Mouse (Mus musculus): ENCODE measurements at regions not wholly inside any gene's neighbourhood (a gene's known extent, or its start where the extent isn't known, plus 50 kb on each side); places are given as distances from the start of the nearest gene placed in this dataset.

GRCm38 (mm10) chr10:45009676-45010075 lies 57.3 kb upstream of the Prep start:
- no peak for DNase-seq (ENCODE audit: extremely low read depth, insufficient read length, low spot score)

- no peak for DNase-seq (ENCODE audit: extremely low read depth, insufficient read length, low spot score)
Observed at GRCm38 (mm10) chr10:45009235-45009634, 57.8 kb upstream of the Prep start.

DNA sequence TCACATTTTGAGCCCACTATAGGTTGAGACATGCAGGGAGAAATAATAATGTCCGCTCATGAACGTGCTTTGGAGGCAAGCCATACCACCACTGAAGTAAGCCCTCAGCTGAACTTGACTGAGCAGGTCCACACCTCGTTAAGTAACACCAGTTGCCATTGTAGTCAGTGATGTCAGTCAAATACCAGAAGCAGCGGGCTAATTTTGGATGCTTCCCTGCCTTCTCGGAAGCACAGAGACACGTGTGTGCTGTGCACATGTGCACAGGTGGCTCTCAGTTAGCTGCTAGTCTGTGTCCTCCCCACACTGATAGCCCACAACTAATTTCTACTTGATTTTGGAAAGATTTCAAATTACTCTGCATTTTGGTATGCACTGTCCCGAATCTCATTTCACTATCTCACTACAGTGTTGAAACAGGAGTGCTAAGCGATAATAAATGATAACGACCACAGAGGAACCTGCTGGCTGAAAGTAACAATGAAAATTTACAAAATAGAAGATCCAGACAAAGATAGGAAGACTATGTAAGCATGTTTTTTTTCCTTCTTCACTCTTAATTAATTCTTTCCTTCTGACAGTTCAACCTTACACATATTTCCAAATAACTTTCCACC lies 62.9 kb upstream of the Prep start:
- DNase-seq (ENCODE audit: extremely low read depth, insufficient read length, low spot score), result no peak

GRCm38 (mm10) chr10:45003344-45003681 lies 63.7 kb upstream of the Prep start:
- DNase-seq (ENCODE audit: extremely low read depth, insufficient read length, low spot score), result peak; percentile 16

DNA sequence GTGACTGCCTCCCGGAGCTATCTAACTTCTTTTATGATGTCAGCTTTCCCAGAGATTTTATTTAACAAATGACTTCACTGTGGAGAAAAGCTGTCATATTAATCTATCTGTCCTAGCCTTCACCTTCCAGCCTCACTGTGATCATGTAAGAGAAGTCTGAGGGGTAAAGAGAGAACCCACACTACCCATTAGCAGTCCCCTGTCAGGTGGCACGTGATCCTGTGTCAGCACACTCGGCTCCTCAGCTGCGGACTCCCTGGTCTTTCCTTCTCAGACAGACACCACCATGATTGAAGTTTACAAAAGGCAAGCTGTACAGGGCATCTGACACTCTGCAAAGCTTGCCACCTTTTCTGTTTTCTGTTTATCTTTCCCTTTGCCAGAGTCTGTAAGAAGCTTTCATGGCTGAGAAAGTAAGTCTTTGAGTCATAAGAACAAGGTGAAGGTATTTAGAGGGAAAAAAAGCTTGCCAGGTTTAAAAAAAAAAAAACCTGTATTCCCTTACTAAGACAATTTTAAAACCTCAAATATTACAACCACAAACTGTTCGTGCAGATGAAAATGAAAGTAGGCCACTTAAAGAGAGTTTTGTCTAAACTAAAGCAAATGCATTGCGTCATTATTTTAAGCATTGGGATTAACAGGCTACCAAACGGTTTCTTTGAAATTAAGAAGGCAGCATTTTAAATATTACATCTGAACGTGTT lies 64.2 kb upstream of the Prep start:
- DNase-seq (ENCODE audit: extremely low read depth, insufficient read length, low spot score), result peak; percentile 11

- peak; percentile 14 for DNase-seq (ENCODE audit: extremely low read depth, insufficient read length, low spot score)
Observed at GRCm38 (mm10) chr10:45000873-45001859, 65.8 kb upstream of the Prep start.

DNA sequence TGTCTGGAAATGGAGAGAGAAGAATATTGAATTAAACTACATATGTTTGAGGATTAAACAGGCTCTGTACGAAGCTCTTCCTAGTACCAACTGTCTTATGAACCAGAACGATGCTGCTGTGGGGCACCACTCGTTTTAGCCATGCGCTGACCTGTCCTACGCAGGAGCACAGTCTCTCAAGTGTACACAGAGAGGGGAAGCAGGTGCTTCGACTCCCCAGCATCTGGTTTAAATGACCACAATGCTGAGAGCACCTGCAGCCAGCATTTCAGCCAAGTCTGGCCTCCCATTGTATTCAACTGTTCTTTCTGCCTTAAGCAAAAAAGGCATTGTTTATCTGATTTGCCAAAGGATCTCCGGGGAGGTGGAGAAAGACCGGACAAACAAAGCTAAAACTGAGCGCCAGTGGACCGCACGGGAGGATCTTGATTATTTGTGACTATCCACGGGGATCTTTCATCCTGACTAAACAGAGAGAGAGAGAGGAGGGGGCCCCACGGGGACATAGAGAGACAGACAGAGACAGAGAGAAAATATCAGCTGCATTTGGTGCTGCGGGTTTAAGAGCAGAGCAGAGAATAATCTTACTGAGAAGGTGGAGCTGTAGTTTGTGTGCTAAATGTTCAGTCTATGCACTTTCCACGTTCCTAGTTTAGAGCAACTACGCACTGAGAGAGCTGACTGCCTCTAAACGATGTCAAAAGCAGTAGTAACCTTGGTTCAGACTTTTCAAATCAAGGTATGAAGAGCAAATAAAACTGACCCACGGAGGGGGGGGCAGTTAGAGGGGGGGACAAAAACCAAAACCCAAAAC lies 66.8 kb upstream of the Prep start:
- no peak for DNase-seq (ENCODE audit: extremely low read depth, insufficient read length, low spot score)

GRCm38 (mm10) chr10:44997906-44998289 lies 69.1 kb upstream of the Prep start:
- DNase-seq (ENCODE audit: extremely low read depth, insufficient read length, low spot score), result no peak

GRCm38 (mm10) chr10:44997184-44997905 lies 69.7 kb upstream of the Prep start:
- DNase-seq (ENCODE audit: extremely low read depth, insufficient read length, low spot score), result no peak

GRCm38 (mm10) chr10:44995756-44996155 lies 71.2 kb upstream of the Prep start:
- DNase-seq (ENCODE audit: extremely low read depth, insufficient read length, low spot score), result no peak

- no peak for DNase-seq (ENCODE audit: extremely low read depth, insufficient read length, low spot score)
Observed at GRCm38 (mm10) chr10:44994385-44995281, 72.4 kb upstream of the Prep start.

DNA sequence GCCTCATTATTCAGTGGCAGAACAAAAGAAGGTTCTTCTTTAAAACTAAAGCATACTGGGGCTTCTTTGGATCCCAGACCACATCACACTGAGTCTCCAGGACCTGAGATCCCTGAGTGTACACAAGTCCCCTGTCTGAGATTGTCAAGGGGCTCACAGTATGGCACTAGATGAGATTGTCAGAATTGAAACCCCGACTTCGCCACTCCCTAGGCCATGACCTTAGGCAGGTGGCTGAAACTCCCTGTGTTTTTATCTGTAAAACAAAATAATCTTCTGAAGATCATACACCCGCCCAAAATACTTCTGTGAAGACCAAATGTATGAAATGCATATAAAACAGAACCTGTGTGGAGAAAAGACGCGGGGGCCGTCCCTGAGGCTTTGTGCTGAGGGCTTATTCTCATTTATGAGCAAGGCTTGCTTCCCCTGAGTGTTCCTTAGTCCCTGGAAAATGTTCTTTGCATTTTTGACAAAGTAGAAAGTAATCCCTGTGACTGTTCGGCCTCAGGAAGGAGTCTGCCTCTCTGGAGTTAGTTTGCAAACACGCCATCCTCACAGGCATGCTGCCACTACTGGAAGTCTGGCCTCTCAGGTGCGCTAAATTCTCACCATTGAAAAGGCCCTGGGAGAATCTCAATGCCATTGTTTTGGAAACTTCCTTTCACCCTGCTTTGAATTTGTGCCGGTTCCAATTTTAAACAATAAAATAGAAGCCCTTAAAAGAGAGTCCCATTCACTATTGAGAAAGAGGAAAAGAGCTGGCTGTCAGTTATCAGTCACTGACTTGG lies 73.3 kb upstream of the Prep start:
- DNase-seq (ENCODE audit: extremely low read depth, insufficient read length, low spot score), result no peak

DNA sequence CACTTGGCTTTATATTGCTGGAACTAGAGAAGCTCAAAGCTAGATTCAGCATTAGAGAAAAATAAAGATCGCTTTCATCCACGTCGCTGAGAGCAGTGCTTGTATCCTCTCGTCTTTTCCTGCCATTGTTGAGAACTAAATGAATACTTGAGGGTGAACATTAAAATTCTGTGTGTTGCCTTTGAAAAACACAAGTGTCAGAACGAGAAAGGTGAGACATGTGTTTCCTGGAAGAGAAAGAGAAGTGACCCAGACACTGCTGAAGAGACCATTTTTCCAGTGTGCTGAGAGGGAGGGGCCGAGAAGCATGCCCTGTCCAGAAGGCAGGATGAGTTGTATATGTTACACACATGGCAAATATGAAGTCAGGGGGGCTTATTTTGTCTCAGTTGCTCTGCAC lies 77.5 kb upstream of the Prep start:
- no peak for DNase-seq (ENCODE audit: extremely low read depth, insufficient read length, low spot score)

DNA sequence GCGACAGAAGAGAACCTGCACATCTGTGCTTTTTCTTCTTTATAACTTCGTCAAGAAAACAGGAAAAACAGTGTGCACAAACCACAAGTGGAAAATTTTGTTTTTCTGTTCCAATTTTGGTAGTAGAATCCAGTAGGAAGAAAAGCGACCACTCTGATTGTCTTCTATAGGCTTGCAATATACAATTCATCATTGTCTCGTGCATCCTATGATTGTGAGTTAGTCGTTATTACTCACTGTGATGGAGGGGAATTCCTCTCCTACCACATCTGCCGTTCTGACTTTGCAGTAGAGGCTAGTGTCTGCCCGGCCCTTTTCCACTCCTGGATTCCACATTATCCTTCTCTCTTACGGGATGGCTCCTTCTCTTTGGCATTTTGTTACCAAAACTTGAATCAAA lies 78.2 kb upstream of the Prep start:
- no peak for DNase-seq (ENCODE audit: extremely low read depth, insufficient read length, low spot score)

DNA sequence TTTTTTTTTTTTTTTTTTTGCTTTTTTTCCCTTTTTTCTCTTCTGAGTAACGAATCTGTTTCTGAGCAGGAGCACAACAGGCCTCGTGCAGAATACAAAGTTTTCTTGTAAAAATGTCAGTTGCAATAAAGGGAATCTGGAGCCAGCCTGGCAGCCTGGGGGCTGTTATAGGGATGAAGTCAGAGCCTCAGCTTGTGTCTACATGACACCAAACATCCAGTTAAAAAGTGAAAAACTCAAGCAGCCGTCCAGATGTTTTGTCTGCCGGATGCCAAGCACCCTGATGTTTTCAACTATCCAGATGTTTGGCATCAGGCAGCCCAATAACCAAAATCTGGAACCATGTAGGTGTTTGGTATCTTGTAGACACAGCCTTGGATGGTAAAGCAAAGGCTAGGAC lies 79.4 kb upstream of the Prep start:
- no peak for DNase-seq (ENCODE audit: extremely low read depth, insufficient read length, low spot score)

GRCm38 (mm10) chr10:44981913-44982312 lies 85.1 kb upstream of the Prep start:
- no peak for DNase-seq (ENCODE audit: extremely low read depth, insufficient read length, low spot score)

DNA sequence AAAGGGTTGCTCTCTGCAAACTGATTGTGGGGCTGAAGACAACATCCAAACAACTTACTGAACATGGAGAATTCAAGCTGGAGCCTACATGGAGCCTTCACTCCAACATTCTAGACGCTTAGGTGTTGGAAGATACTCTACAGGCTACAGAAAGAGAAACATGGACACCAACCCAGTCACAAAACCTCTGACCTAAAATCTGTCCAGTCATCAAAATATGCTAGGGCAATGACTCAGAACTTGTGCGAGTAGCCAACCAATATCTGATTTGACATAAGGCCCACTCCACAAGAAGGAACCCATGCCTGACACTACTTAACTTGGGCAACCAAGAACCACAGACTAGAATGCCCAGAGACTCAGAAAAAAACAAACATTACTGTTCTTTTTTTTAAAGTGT lies 90.2 kb upstream of the Prep start:
- DNase-seq (ENCODE audit: extremely low read depth, insufficient read length, low spot score), result no peak

DNA sequence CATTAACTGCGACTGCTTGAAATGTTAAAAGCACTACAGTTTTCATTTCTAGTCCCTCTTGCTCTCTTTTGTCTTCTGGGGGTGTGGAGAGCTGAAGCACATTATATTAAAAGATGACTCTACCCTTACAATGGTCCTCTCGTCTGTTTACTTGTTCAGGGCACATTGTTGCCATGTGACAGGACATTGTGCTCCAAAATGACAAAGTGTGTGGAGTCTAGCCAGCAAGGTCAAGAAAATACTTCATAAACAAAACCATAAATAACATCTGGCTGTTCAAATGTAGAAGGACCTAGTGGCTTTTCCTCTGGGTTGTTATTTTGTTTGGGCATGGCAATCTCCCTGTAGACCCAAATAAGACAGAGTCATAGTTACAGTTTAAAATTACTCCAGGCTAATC lies 95.1 kb upstream of the Prep start:
- DNase-seq (ENCODE audit: extremely low read depth, insufficient read length, low spot score), result no peak
